Mouse (Mus musculus) urinary bladder, postnatal 4 days (tissue): ENCODE data around the gene Safb2.
A peak's percentile ranks its signal among the peaks of the same experiment; 100 is the strongest.

Experiments used
- DNase-seq, 2 experiments: peaks; one replicate each; pipeline ENCODE4 v3.0.0; 2021 to 2022; ENCODE audit warnings: low spot score in 2 of 2

The Safb2 gene

DNA sequence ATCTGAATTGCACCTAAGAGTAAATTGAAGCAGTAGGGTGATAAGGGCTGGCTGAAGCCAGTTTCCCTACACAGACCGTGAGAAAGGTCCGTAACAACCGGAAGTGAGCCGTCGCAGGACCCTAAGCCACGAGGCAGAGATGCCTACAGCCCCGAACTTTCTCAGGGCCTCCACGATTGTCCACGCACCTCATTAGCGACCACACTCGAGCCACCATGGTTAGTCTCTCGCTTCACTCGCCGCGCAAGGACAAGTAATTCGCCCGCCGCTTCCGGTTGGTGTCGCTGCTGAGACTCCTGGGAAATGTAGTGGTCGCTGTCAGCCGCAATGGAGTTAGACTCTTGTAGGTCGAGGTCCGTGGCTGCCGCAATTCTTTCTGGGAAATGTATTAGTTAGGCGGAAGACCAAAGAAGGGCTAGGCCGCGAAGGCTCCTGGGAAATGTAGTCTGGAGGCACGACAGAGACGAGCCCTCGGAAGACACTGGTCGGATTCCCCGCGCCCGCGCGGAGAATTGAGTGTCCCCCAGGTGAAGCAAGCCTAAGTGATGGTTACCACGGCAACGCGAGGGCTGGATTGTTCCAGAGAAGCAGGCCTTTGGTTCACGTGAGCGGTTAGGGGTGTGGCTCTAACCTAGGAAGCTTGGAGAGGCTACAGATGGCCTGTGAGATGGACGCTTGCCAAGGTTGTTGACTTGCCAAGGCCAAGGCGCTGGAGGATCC lies 25.2 kb upstream of the Safb2 start, which contains the start of gene 2410015M20Rik:
Gene 2410015M20Rik (minus strand): TSS at position 320 of the 720 bp plus-strand sequence.
- peak; percentile 90 to 94 for DNase-seq

DNA sequence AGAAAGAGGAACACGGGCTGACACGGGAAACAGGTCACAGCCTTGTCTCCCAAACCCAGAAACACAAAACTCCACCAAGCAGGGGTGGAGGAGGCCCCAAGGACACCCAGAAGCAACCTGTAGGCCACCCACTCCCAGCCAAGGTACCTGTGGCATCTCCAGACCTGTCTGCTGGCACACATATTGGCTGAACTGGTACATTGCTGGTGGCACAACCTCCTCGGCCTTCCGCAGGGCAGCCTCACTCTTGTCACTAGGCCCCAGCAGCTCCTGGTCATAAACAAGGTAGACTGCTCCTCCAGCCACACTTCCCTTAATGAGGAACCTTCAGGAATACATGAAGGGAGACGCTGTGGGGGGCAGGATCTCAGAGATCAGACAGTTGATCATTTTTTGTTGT lies 24.3 kb upstream of the Safb2 start:
- no peak for DNase-seq

- DNase-seq: no peak
Measured at GRCm38 (mm10) chr17:56607521-56608062, 23.2 kb upstream of the Safb2 start.

GRCm38 (mm10) chr17:56605431-56605830 lies 21.0 kb upstream of the Safb2 start:
- no peak for DNase-seq

GRCm38 (mm10) chr17:56604422-56604821 lies 20.0 kb upstream of the Safb2 start:
- DNase-seq: no peak

DNA sequence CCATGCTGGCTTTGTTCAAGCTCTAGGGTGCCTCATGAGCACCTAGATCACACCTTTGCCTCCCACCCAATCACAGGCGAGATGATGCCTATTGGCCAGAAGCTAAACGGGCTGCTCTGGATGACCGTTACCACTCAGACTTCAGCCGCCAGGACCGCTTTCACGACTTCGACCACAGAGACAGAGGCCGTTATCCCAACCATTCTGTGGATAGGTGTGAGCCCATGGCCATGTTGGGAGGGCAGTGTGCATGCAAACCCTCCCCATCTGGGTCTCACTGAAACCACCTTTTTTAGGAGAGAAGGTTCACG lies 19.6 kb upstream of the Safb2 start:
- DNase-seq: no peak

DNA sequence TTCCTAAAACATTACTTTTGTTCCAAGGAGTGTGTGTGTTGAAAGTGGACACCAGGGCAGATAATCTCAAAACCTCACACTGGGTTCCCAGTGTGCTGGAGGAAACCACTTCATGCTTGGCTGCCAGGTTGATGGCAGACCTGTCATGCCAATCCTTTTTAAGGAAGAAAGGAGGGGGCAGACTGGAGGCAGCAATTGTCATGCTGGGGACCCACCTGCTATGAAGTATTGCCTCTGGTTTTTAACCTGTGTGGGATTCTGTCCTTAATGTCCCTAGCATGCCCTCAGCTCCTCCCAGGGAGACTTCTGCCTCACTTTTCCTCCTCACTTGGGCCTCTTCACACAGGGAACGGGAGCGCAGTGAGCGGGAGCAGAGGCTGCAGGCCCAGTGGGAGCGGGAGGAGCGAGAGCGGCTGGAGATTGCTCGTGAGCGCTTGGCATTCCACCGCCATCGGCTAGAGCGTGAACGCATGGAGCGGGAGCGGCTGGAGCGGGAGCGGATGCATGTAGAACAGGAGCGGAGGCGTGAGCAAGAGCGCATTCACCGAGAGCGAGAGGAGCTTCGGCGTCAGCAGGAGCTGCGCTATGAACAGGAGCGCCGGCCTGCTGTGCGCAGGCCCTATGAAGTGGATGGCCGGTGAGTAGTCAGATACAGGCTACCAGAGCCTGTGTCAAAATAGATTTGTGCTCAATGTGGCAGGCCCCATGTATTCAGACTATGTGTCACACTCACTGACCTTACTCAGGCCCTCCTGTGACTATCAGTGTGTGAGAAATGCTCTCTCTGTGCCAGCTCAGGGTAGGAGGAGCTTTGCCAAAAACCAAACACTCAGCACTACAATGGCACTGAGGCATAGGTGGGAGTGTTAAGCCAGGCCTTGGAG lies 19.0 kb upstream of the Safb2 start:
- no peak for DNase-seq

DNA sequence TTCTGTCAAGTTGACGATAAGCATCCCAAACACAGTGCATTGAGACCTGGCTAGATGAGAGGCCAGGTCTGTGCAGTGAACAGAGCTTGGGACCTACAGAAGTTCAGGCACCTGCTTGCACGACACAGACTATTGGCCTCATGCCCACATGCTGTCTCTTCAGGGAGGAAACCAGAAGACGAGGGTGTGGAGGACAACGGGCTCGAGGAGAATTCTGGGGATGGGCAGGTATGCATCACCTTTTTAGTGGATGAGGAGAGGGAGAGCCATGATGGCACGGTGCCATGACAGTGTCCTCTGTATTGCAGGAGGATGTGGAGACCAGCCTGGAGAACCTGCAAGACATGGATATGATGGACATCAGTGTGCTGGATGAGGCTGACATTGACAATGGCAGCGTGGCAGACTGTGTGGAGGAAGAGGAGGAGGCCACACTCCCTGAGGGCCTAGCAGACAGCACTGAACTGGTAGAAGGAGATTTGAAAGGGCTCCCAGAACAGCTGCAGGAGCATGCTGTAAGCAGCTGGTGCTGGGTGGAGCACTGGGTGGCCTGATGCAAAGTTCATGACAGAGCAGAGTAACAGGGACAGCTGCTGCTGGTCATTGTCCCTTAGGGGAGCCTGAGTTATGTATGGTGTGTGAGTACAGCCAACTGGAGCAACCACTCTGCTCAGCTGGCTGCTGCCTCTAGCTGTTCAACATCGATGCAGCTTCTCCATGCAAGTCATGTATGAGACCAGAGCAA lies 9.3 kb upstream of the Safb2 start:
- DNase-seq: no peak

GRCm38 (mm10) chr17:56592553-56592952 lies 8.2 kb upstream of the Safb2 start:
- DNase-seq: no peak

GRCm38 (mm10) chr17:56588921-56589320 lies 4.5 kb upstream of the Safb2 start:
- DNase-seq: no peak

- no peak for DNase-seq
Measured at GRCm38 (mm10) chr17:56587773-56588172, 3.4 kb upstream of the Safb2 start.

GRCm38 (mm10) chr17:56585171-56585821 lies 911 bp upstream of the Safb2 start:
- DNase-seq: peak in 1 of 2 experiments; percentile 52

DNA sequence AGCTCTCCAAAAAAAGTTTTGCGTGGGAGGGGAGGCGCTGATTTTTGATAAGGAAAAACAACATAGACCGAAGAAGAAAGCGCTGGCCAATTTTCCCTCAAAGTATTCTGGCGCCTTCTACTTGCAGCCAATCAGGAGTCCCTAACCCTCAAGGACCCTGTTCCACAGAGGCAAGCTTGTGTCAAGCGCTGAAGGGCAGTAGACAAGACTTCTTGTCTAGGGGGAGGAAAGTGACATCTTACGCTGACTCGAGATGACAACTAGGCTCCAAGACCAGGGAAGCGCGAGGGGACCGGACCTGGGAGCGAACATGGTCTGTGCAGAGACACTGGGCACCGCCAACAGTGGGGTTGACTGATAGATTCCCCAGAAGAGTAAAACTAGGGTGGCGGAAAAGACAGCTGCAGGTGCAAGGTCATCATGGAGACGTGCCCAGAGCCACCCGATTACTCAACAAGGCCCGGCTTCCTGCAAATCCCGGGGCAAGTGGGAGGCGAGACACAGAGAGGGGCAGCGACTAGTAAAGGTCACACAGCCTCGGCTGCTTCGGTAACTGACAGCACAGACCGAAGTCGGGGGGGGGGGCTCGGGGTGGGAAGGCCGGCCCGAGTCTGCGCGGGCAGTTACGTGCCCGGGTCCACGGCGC lies 651 bp downstream of the Safb2 start:
- DNase-seq: no peak

GRCm38 (mm10) chr17:56583071-56583470 lies 1.3 kb downstream of the Safb2 start:
- DNase-seq: no peak

- no peak for DNase-seq
Measured at GRCm38 (mm10) chr17:56572939-56573338, 11.4 kb downstream of the Safb2 start.

DNA sequence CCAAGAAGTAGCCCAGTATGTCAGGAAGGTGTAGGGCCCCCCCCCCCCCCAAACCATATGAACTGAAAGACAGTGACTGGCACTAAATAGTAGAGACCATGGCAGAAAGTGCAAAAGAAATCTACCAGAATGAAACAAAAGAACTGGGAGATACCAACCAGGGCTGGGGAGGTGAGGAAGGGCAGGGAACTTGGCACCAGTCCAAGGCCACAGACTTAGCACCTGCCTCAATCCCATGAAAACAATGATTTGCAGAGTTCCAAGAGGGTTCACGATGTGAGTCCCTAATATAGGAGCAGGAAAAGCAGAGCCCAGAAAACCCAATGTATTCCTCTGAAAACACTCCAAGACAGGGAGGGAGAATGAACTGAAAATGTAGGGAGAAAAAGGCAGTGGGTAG lies 12.2 kb downstream of the Safb2 start:
- no peak for DNase-seq

DNA sequence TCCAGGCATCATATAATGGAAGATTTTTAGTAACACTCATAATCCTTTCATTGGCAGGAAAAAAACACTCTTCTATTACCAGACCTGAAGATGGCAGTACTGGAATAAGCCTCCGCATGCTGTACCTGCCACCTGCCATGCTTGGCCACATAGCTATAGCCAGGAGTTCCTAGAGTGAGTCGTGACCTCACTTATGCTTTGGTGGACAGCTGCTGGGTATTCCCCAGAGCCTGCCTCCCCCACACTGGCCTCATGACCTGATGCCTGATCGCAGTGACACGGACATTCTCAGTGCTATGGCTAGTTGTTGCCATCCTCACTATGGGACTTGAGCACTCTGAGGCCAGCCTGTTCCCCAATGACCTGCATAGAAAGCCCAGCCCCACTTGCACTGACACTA lies 14.1 kb downstream of the Safb2 start:
- DNase-seq: no peak

GRCm38 (mm10) chr17:56567370-56567769 lies 17.0 kb downstream of the Safb2 start:
- DNase-seq: no peak

GRCm38 (mm10) chr17:56566918-56567317 lies 17.5 kb downstream of the Safb2 start:
- no peak for DNase-seq

DNA sequence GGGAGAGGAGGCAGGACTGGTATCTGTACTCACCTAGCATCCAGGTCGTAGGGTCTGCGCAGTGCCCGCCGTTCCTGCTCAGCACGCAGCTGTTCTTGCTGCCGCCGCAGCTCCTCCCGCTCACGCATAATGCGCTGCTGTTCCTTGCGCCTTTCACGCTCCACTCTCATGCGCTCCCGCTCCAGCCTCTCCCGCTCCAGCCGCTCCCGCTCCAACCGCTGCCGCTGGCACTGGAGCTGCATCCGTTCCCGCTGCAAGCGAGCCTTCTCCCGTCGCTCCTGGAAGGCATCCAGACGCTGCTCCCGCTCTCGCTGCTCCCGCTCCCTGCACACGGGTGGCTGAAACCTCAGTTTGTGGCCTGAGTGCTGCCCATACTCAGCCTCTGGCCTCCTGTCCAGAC lies 18.1 kb downstream of the Safb2 start:
- no peak for DNase-seq

DNA sequence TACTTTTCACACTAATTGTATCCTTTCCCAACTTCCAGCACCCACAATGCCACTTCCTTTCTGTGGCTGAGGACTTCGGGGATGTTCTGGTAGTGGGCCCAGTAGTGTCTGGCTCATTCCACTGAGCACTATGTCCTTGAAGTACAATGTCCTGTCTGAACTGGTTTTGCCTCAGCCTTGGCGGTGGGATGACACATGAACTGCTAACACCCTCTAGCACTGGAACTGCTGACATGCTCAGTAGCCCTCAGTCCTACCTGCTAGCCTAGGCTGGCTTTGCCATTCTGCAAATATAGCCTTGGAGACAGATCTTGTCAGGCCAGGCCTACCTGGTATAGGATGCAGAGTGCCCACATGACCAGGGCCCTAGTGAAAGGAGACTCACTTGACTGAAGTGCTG lies 22.5 kb downstream of the Safb2 start:
- DNase-seq: no peak
